Mouse (Mus musculus) ovary, adult 2 months (tissue): ENCODE measurements around the gene Reg3a. TPM values are rescaled to one million over a fixed set of nuclear protein-coding genes. Genes with fewer than 3 reads are reported as not detected.

Experiments
- polyA plus RNA-seq: library from polyadenylated mRNA; depleted of rRNA; stranded (reverse); fragments of >200 nt; gene quantifications from 2 replicates; pipeline ENCODE4 v1.2.3, GENCODE M21; 2012; rRNA removed

Gene Reg3a
- not detected in 2 replicates for polyA plus RNA-seq

GRCm38 (mm10) chr6:78380409-78380808 lies at the start of gene Reg3a:
TSS of gene Reg3a (plus strand) at chr6:78380709.

DNA sequence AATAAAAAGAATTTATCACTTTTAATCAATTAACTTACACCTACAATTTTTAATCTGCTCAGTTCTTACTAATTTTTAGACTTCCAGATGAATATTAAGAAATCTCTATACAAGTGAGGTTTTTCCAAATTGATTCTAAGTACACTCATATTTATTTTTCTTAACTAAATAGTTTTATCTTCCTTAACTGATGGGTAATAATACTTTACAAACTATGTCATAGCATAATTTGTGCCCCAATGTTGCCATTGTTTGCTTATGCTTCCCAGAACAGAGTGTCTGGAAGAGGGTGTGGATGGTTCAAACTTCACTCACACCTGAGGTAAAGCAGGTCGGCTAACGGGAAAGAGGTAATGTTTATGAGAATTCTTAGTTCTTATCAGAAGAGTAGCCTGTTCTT lies 10.2 kb upstream of the Reg3a start, which contains the start of gene Reg3b:
TSS of gene Reg3b (plus strand) at position 301 of the 400 bp plus-strand sequence.

DNA sequence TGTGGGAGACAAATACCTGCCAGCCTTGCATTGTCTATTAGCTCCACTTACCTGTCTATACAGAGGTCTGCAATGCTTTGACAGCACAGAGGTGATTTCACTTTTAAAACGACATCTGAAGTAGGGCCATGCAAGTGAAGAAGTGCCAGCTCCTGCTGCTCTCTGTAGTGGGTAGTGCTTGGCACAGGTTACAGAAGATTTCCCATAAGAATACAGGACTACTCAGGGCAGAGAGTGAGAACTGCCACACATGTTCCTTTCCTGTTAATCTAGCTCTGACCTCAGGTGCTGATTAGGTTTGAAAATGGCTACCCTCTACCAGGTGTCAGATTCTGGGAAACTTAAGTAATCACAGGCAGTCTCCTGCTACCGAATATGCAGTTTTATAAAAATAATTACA lies 1.7 kb upstream of the Reg3a start, which contains the start of gene Reg3d:
TSS of gene Reg3d (minus strand) at position 101 of the 400 bp plus-strand sequence.

GRCm38 (mm10) chr6:78395323-78395722 lies 14.8 kb downstream of the Reg3a start, which contains the start of gene Reg2:
TSS of gene Reg2 (plus strand) at chr6:78395623.

DNA sequence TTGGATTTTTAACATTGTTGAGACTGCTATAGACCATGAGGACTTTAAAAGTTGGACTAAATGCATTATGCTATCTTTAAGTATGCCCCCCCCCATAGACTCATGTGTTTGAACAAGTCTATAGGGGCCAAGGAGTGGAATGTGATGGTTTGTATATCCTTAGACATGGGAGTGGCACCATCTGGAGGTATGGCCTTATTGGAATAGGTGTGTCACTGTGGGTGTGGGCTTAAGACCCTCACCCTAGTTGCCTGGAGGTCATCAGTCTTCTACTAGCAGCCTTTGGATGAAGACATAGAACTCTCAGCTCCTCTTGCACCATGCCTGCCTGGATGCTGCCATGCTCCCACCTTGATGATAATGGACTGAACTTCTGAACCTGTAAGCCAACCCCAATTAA lies 41.9 kb downstream of the Reg3a start, which contains the start of gene Reg1:
TSS of gene Reg1 (plus strand) at position 301 of the 400 bp plus-strand sequence.

Other genes with a start within 250 kb of the Reg3a start
- 0.29 and 0.39 TPM in 2 replicates for gene Reg3b, start 10.1 kb upstream of the Reg3a start, polyA plus RNA-seq
- gene Reg3d, start 1.8 kb upstream of the Reg3a start, polyA plus RNA-seq, result not detected in 2 replicates
- gene Reg2, start 14.9 kb downstream of the Reg3a start, polyA plus RNA-seq, result 0.31 TPM in 1 of 2 replicates, not detected in the other
- 0.37 and 0.94 TPM in 2 replicates for gene Reg1, start 42.0 kb downstream of the Reg3a start, polyA plus RNA-seq
- 0.23 and 0.26 TPM in 2 replicates for gene Reg3g, start 88.2 kb downstream of the Reg3a start, polyA plus RNA-seq